Mouse (Mus musculus) c-Kit-positive CD71-negative TER-119-negative erythroid progenitor cells, embryonic 14.5 days (primary cell): ENCODE measurements around the gene Fam81a.
A peak's percentile ranks its signal among the peaks of the same experiment; 100 is the strongest.

Source experiments
- DNase-seq: peaks from one replicate; pipeline ENCODE4 v3.0.0-alpha.2; 2013; ENCODE audit warnings: low read depth

Gene Fam81a

GRCm38 (mm10) chr9:70109279-70109678, 33.1 kb downstream of the Fam81a start:
- DNase-seq = peak; percentile 55

- no peak for DNase-seq
Observed at GRCm38 (mm10) chr9:70108151-70108550, 34.2 kb downstream of the Fam81a start.

- DNase-seq = no peak
Observed at GRCm38 (mm10) chr9:70105573-70105972, 36.8 kb downstream of the Fam81a start.

- no peak for DNase-seq
Observed at GRCm38 (mm10) chr9:70103106-70103505, 39.3 kb downstream of the Fam81a start.

GRCm38 (mm10) chr9:70097542-70097941, 44.8 kb downstream of the Fam81a start:
- no peak for DNase-seq

- no peak for DNase-seq
Observed at GRCm38 (mm10) chr9:70095016-70095415, 47.3 kb downstream of the Fam81a start.

- DNase-seq = no peak
Observed at GRCm38 (mm10) chr9:70090541-70090940, 51.8 kb downstream of the Fam81a start.

- no peak for DNase-seq
Observed at GRCm38 (mm10) chr9:70088786-70089096, 53.6 kb downstream of the Fam81a start.

GRCm38 (mm10) chr9:70088041-70088785, 54.1 kb downstream of the Fam81a start:
- no peak for DNase-seq

- no peak for DNase-seq
Observed at GRCm38 (mm10) chr9:70087379-70087778, 55.0 kb downstream of the Fam81a start.

GRCm38 (mm10) chr9:70086091-70086490, 56.3 kb downstream of the Fam81a start:
- no peak for DNase-seq

GRCm38 (mm10) chr9:70084107-70084506, 58.3 kb downstream of the Fam81a start:
- peak; percentile 8 for DNase-seq

GRCm38 (mm10) chr9:70082357-70083204, 59.8 kb downstream of the Fam81a start:
- DNase-seq = no peak

GRCm38 (mm10) chr9:70081767-70082166, 60.6 kb downstream of the Fam81a start:
- no peak for DNase-seq

- DNase-seq = peak; percentile 17
Observed at GRCm38 (mm10) chr9:70080976-70081375, 61.4 kb downstream of the Fam81a start.

- DNase-seq = peak; percentile 9
Observed at GRCm38 (mm10) chr9:70080027-70080800, 62.1 kb downstream of the Fam81a start.

GRCm38 (mm10) chr9:70078034-70078433, 64.3 kb downstream of the Fam81a start:
- no peak for DNase-seq

- no peak for DNase-seq
Observed at GRCm38 (mm10) chr9:70077170-70077569, 65.2 kb downstream of the Fam81a start.

GRCm38 (mm10) chr9:70072387-70072786, 70.0 kb downstream of the Fam81a start:
- DNase-seq = no peak

- no peak for DNase-seq
Observed at GRCm38 (mm10) chr9:70069961-70070435, 72.4 kb downstream of the Fam81a start.

GRCm38 (mm10) chr9:70067497-70067896, 74.9 kb downstream of the Fam81a start:
- DNase-seq = no peak

- DNase-seq = no peak
Observed at GRCm38 (mm10) chr9:70062012-70062411, 80.3 kb downstream of the Fam81a start.
